Mouse (Mus musculus) spleen, adult 2 months (tissue): Measurements from ENCODE around the gene Kcnj4.
A peak's percentile ranks its signal among the peaks of the same experiment; 100 is the strongest.

Experiments
- CTCF ChIP-seq: fragments of 200-500 bp; IDR thresholded peaks from 2 replicates; pipeline ENCODE4 v1.5.1; 2011; ENCODE audit warnings: mild to moderate bottlenecking, inconsistent platforms; ENCODE audit not compliant: insufficient read depth, insufficient read length, insufficient replicate concordance; ENCODE audit errors: extremely low read depth
- POLR2A ChIP-seq: fragments of 200-500 bp; IDR thresholded peaks from 2 replicates; pipeline ENCODE4 v1.6.1; 2011; ENCODE audit warnings: low read depth, low read length, inconsistent platforms

- TF ChIP-seq CTCF (no peak), POLR2A (peak; percentile 90)
Observed at GRCm38 (mm10) chr15:79546410-79547288, 41.6 kb upstream of the Kcnj4 start, which contains the start of gene Ddx17.
